Mouse (Mus musculus): Measurements from ENCODE around the gene Clk2.
A peak's percentile ranks its signal among the peaks of the same experiment; 100 is the strongest.
"Not testable (repeated sequence)": the region's sequence is repeated elsewhere in the genome, so short reads cannot be mapped to it uniquely, and the experiment has no call there.

Gene Clk2

DNA sequence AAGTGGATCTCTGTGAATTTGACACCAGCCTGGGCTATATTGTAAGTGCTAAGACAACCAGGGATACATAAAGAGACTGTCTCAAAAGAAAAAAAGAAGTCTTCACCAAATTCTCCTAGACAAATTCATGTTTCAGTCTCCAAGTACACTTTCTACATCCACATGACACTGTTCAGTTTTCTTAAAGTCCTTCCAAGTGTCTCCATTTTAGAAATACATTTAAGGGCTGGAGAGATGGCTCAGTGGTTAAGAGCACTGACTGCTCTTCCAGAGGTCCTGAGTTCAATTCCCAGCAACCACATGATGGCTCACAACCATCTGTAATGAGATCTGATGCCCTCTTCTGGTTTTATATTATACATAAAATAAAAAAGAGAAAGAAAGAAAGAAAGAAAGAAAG lies 3.4 kb upstream of the Clk2 start:
- DNase-seq: not testable (repeated sequence)

DNA sequence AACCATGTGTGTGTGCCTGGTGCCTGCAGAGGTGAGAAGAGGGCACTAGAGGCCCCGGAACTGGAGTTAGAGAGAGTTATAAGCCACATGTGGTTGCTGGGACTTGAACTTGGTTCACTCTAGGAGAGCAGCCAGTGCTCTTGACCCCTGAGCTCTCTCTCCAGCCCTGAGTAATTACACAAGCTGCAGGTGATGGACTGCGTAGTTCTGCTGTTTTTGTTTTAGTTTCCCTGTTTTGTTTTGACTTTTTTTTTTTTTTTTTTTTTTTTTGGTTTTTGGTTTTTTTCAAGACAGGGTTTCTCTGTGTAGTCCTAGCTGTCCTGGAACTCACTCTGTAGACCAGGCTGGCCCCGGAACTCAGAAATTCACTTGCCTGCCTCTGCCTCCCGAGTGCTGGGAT lies 2.8 kb upstream of the Clk2 start:
- no peak for DNase-seq

DNA sequence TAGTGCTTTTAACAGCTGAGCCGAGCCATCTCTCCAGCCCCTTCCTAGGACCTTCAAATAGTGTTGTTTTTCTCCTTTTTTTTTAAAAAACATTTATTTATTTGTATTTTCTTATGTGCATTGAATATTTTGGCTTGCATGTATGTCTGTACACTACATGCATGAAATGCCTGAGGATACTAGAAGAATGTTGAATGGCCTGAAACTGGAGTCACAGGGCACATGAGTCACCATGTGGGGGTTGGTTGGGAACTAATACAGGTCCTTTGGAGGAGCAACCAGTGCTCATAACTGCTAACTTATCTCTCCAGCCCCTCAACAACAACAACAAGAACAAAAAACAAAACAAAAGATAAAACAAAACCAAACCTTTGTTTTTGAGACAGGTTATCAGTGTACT lies 1.5 kb upstream of the Clk2 start:
- DNase-seq: no peak

DNA sequence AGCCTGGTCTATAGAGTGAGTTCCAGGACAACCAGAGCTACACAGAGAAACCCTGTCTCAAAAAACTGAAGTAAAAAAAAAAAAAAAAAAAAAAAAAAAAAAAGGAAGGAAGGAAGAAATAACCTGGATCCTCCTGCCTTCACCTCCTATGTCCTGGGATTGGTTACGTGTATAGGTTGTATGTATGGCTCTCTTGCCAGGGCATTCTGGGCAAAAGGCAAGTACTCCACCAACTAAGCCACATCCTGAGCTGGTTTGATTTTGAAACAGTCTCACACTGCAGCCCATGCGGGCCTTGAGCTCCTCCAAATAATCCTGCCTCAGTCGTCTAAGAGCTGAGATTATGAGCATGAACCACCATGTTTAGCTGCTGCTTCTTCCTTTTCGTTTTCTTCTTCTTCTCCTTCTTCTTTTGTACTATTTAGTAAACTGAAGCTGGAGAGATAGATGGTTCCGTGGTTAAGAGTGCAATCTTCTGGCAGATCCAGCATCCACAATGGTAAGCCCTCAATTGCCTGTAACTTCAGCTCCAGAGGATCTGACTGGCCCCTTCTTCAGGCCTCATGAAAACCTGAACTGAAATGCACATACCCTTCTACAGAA lies 851 bp upstream of the Clk2 start:
- DNase-seq: no peak

DNA sequence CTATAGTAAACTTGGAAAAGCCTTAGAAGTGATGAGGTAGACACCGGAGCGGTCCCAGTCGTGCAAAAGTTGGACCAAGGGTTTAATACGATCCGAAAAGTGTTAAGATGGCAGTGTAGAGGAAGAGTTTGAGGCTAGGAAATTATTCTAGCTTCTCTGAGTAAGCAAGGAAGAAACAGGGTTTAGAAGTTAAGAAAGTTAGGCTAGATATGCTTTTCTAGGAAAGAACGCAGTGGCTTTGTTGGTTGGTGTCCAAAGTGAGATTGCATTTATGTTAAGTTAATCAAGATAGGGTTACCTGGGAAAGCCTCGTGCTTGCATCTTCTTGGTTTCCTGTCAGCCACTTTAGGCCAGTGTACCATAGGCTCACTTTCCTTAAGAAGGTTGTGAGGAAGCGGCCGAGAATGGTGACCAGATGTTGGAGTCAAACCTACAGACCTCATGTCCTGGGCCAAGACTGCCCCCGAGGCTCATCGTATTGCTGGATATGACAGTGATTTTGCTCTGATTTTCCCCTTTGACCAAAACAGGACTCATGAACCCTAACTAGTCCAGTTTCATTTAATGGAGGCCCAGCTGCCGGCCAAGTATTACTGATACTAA lies 774 bp downstream of the Clk2 start:
- DNase-seq: no peak

DNA sequence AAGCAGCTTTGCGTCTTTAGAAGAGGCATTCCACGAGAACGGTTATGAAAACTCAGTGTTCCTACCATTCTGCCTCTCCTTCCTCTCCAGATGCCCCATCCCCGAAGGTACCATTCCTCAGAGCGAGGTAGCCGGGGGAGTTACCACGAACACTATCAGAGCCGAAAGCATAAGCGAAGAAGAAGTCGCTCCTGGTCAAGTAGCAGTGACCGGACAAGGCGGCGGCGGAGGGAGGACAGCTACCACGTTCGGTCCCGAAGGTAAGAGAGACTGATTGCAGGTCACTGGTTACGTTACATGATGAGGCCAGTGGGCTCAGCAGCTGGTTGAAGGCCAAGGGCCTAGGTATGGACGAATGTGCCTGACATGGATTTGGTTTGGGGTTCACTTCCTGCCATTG lies 2.4 kb downstream of the Clk2 start:
- no peak for DNase-seq

DNA sequence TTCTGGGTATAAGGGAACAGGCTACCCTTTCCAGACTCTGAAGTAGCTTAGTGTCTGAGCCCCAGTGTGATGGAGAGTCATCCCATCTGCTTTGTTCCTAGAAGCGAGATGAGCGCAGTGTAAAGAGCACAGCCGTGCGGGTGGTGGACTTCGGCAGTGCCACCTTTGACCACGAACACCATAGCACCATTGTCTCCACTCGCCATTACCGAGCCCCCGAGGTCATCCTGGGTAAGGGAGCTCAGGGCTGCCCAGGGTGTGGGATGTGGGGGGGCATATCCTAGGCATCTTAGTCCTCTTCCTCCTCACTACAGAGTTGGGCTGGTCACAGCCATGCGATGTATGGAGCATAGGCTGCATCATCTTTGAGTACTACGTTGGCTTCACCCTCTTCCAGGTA lies 10.2 kb downstream of the Clk2 start:
- DNase-seq: no peak

DNA sequence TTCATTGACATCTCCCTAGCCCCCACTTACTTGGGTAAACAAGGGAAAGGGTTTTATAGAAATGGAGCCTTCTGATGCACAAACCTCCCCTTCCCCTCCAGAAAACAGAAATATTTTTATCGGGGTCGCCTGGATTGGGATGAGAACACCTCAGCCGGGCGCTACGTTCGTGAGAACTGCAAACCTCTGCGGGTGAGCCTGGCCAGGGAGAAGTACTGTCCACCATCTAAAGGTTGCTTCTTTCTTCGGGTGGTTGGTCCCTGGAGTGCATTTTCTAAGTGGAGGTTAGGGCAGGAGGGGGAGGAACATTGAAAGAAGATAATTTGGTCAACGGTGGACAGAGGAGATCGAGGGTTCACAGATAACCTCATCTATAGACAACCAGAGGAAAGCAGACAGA lies 10.9 kb downstream of the Clk2 start:
- no peak for DNase-seq

DNA sequence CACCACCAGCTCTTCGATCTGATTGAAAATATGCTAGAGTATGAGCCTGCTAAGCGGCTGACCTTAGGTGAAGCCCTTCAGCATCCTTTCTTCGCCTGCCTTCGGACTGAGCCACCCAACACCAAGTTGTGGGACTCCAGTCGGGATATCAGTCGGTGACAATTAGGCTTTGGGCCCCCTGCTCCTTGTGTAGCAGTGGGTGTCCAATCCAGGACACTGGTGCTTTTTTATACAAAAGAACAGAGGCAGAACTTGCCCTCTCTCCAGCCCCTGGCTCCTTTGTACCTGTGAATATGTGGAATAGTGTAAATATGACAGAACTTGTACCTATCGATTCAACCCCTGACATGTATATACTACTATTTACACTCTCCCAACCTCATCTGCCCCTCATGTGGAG lies 11.8 kb downstream of the Clk2 start:
- DNase-seq: no peak

DNA sequence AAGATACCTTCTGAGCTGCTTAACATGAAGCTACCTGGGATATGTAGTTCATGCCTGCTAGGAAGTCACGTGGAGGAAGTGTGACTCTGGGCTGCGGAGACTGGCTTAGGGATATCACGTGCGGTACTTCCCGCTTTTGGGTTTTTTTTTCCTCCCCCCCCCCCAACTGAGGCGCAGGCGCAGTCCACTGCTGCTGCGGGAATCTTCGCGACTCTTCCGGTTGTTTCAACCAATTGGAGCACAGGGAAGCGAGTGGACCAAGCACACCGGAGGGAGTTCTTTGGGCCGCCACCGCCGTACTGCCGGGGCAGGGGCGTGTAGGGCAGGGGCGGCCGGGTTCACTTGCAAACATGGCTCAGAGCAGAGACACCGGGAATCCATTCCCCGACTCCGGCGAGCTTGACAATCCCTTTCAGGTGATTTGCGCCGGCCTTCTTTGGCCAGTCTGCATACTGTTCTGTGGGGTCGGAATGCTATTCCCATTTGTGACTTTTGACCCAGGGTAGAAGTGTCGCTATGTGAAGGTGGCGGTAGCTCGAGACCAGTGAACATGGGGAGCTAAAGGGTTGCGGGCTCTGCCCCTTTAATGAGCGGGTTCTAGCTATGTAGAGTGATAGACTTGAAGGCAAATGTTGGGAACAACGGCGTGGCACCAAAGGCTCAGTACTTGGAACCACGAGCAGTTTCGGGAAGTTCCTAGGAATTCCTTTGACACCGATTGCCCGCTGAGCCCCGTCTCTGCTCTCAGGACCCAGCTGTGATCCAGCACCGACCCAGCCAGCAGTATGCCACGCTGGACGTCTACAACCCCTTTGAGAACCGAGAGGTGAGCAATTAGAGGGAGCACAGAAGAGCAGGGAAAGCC lies 12.9 kb downstream of the Clk2 start, which contains the start of gene Scamp3:
Scamp3 (plus strand) TSS at position 232 of the 865 bp plus-strand sequence.
- peak; percentile 95 for DNase-seq

DNA sequence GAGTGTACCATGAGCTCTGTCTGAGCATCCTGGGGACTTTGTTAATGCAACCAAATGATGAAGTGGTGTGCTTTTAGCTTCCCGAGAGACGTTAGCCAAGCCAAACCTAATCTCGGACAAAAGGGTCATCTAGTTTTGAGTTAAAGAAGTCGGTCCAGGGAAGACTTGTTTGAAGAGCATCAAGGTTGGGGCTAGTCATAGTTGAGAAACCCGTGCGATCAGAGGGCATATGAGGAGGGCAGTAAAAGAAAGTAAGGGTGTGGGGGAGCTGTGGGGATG lies 13.5 kb downstream of the Clk2 start:
- DNase-seq: no peak

DNA sequence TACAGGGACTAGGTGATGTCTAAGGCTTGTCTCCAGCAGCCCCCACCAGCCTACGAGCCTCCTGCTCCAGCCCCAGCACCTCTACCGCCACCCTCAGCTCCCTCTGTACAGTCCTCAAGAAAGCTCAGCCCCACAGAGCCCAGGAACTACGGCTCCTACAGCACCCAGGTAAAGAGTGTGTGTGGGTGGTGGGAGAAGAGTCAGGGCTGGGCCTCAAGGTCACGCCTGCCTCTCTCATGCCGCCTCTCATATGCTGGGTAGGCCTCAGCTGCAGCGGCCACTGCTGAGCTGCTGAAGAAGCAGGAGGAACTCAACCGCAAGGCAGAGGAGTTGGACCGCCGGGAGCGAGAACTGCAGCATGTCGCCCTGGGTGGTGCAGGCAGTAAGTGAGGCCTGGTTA lies 14.5 kb downstream of the Clk2 start:
- no peak for DNase-seq

DNA sequence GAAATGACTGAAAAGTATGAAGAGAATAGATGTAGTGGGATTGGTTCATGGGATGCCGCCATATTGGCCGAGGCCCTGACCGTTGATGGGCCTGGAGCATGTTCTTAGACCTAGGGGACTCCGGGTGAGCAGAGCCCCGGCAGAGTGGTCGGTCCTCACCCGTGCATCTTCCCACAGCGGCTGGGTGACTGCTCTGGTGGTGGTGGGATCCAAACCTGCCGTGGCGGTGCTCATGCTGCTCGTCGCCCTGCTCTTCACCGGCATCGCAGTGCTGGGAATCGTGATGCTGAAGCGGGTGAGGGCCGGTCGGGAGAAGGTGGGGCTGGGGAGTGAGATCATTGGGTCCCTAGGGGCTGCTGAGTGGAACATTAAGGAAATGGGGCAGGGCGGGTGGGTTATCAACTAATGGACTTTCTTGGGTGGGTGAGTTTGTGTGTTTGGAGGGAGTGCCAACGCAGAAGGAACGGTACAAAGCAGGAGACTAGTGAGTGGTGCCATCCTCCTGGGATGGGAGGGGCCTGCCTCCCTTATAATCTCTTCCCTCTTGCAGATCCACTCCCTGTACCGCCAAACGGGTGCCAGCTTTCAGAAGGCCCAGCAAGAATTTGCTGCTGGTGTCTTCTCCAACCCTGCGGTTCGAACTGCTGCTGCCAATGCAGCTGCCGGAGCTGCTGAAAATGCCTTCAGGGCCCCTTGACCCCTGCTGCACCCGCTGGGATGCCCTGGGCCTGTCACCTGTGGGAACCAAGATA lies 17.3 kb downstream of the Clk2 start:
- no peak for DNase-seq

DNA sequence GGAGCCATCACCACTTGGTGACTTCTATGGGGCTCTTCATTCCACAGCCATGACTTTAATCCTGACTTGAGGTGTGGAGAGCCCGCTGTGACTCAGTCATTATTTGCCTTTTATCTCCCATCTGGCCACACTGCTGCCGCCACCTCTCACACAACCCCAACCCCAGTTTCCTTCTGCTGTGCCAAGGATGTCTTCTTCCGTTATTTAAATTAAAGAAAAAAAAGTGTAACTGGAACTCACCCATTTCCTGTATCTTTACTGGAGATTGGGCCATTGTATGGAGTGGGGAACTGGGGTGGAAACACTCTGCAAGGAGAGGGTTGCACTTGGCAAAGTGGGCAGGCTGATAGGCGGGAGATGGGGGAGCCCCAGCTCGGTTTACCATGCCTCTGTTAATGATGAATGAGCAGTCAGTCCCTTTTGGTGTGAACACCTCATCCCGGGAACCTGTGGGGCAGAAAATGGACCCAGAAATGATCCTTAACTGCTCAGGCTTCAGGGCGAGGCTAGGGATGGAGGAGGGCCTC lies 18.0 kb downstream of the Clk2 start:
- no peak for DNase-seq

DNA sequence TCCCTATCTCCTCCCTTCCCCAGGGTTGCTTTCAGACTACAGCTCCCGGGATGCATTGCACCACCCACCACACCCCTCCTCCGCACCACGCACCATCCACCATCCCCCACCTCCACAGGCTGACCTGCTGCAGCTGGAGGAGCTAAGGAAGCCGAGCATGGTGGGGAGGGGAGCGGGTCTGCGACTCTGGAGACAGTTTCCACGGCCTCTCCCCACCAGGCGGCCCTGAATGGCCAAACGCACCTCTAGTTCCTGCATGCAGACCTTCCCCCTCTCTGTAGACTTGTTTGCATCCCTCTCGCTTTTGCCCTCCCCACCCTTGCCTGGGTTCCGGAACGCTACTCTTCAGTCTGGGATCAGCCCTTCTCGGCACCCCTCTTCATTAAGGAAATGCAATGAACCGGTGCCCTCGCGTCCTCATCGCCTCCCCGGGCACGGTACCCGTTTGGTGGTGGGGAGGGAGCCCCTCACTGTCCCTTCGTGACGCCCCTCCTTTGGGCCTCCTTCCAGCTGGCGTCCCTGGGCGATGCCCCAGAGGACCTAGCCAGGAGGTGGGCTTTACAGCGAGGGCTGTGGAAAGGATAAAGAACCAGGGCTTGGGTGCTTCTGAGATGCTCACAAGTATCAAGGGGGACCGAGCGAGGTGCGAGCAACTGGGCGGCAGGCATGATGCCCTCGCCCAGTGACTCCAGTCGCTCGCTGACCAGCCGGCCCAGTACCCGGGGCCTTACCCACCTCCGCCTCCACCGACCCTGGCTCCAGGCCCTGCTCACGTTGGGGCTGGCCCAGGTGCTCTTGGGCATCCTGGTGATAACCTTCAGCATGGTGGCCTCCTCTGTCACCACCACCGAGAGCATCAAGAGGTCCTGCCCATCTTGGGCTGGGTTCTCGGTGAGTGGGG lies 18.7 kb downstream of the Clk2 start, which contains the start of gene Fam189b:
Fam189b (plus strand) TSS at position 86 of the 901 bp plus-strand sequence.
- DNase-seq: peak; percentile 92

DNA sequence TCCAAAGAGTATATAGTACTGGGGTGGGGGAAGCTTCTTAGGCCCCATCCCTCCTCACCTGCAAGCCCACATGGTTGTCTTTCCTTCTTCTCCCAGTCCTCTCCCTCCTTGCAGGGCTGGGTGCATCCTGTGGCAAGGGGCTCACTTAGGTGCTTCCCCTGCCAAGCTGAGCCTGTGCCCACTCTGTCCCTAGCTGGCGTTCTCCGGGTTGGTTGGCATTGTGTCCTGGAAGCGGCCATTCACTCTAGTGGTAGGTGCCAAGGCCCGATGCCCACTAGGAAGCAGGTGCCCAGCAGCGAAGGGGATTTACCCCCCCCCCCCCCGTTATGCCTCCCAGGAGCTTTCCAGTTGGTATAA lies 19.3 kb downstream of the Clk2 start:
- no peak for DNase-seq

DNA sequence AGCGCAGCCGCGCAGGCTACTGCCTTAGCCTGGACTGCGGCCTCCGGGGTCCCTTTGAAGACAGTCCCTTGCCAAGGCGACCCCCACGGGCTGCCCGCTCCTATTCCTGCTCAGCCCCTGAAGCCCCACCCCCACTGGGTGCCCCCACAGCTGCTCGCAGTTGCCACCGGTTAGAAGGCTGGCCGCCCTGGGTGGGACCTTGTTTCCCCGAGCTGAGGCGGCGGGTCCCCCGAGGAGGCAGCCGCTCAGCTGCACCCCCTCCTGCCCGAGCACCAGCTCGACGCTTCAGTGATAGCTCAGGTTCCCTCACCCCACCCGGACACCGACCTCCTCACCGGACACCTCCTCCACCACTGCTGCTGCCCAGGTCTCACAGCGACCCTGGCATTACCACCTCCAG lies 22.6 kb downstream of the Clk2 start:
- no peak for DNase-seq

DNA sequence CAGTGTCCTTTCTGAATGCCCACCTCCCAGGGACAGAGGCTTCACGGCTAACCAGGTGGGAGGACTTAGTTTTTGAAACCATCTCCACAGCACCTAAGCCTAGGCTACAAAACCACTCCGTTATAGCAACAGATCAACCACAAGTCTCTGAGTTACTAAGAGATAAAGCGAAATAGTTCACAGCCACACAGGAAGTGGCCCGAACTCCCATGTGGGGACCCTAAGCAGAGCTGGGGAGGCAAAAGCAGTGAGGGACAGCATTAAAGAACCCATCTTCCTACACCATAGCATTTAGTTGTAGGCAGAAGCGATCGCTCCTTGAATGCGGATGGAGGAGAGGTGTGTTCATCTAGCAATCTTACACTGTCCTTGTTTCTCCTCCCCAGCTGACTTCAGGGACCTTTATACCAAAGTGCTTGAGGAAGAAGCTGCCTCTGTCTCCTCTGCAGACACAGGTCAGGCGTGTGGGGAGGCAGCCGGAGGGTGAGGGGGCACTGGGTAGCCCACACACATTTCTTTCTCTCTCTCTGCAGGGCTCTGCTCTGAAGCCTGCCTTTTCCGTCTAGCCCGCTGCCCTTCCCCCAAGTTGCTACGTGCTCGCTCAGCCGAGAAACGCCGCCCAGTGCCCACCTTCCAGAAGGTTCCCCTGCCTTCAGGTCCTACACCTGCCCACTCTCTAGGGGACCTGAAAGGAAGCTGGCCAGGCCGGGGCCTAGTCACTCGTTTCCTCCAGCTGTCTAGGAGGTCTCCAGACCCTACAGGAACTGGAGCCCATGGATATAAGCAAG lies 23.3 kb downstream of the Clk2 start:
- DNase-seq: no peak

DNA sequence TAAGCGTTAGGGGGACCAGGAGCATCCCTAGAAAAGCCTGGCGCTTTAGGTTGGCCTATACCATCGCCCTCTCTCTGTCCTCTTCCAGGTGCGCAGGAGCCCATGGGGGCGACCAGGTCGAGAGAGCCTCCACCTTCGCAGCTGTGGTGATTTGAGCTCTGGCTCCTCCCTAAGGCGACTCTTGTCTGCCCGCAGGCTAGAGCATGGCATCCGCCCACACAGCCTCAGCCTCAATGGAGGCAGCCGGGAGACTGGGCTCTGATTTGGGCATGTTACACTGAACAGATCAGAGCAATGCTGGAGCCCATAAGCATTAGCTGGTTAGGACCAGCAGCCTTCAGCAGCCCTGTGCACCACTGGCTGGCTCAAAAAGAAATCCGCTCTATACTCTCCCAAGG lies 23.9 kb downstream of the Clk2 start:
- DNase-seq: no peak

DNA sequence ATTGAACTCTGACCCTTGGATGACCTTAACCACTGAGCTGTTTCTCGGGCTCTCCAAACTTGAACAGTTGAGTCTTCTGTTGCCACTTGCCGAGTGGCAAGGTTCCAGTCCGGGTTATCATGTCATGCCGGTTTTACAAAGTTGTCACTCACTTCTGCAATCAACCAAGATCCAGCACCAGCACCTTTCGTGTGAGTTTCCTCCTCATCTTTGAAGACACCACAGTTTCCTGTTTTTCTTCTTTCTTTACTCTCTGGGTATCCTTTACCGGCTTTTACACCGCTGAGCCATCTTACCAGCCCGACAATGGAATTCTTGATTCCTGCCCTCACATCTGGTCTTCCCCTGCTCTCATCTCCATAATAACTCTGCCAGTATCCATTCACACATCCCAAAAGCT lies 25.8 kb downstream of the Clk2 start:
- DNase-seq: no peak

DNA sequence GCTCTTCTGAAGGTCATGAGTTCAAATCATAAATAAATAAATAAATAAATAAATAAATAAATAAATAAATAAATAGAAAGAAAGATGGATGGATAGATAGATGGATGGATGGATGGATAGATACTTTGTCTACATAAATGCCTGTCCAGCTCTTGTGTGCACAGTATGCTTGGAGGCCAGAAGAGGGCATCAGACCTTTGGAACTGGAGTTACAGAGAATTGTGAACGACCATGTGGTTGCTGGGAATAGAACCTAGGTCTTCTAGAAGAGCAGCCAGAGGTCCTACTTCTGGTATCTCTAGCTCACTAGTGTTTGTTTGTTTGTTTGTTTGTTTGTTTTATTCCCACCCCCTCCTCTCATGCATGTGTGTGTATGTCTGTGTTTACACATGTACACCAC lies 28.8 kb downstream of the Clk2 start:
- no peak for DNase-seq

DNA sequence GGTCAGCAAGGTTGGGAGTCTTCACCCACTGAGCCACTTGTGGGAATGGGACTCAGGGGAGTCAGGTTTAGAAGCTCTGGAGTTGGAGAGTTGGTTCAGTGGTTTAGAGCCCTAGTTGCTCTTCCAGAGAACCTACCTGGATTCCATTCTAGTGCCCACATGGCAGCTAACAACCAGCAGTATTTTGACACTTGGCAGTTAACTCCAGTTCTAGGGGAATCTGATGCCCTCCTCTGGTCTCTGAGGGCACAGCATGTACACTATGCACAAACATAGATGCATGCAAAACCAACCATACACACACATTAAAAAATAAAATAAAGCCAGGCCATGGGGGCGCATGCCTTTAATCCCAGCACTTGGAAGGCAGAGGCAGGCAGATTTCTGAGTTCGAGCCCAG lies 29.3 kb downstream of the Clk2 start:
- DNase-seq: no peak
